Mouse (Mus musculus): ENCODE measurements around the gene Txnip.

DNA sequence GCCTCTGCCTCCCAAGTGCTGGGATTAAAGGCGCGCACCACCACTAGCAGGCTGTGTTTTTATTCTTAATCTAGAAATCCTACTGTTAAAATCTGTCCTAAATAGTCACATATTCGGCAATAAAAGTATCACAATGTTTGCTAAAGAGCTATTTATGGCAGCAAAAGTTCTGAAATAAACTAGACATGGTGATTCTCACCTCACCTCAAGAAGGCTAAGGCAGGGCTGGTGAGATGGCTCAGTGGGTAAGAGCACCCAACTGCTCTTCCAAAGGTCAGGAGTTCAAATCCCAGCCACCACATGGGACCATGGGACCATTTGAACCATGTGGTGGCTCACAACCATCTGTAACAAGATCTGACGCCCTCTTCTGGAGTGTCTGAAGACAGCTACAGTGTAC is 32.9 kb downstream of the Txnip start:
- TF ChIP-seq CTCF (IDR thresholded peaks at IDR 0.05; ENCODE audit: low read depth, low read length) (no peak), GATA1 (IDR thresholded peaks at IDR 0.05; ENCODE audit: borderline replicate concordance, low read length) (no peak), POLR2AphosphoS5 (IDR thresholded peaks at IDR 0.05; ENCODE audit: insufficient replicate concordance, low read depth, low read length) (no peak), TAL1 (conservative IDR thresholded peaks at IDR 0.05; ENCODE audit: low read depth, low read length) (no peak), GATA2 (IDR thresholded peaks at IDR 0.05; ENCODE audit: borderline replicate concordance, low read depth, low read length) (no peak)
